ENCODE assay signal across 31 mouse cellular contexts in the genomic region with DNA sequence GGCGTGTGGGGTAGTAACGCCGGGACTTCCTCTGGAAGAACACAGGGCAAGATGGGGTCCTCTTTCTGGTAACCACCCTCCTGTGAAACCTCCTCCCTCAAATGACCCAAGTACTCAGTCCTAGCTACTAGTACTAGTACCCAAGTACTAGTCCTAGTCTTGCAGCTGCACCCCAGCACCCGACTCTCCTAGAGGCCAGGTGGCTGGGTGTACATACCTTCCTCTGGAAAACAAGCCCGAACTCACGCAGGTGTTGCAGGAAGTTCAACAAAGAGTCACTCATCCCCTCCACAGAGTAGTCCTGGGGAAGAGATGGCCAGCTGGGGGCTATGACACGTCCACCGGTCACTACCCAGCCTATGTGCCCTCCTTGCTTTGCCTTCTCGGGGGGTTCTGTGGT. TPM values are rescaled to one million over a fixed set of nuclear protein-coding genes. Genes with fewer than 3 reads are reported as not detected.
"Had no signal": no experiment of that assay in that cellular context is flagged by ENCODE, and none has a peak within 500 bp of the region (broad histone marks: within the 10 kb centered on the region; RNA-seq: fewer than 3 reads in every experiment).

No protein-coding gene starts in this region.

- H3K4me3 ChIP-seq: kidney, embryonic 15.5 days; limb, embryonic 12.5 days; limb, embryonic 15.5 days; liver, embryonic 12.5 days; liver, embryonic 15.5 days; lung, embryonic 15.5 days; megakaryocyte, embryonic 14.5 days; midbrain, embryonic 13.5 days; myocyte; neural tube, embryonic 13.5 days had no signal

- DNase-seq: kidney, adult 18-20 months; kidney, postnatal 10 days; kidney, postnatal 36 days; left cerebral cortex, postnatal 4 days; lung, adult 18-20 months; lung, postnatal 10 days; lung, postnatal 36 days; retina, postnatal 1 day; right cerebral cortex, postnatal 25 days; spleen, adult 18-20 months had no signal

- H3K27me3 ChIP-seq: kidney, embryonic 15.5 days; limb, embryonic 12.5 days; limb, embryonic 15.5 days; liver, embryonic 12.5 days; liver, embryonic 15.5 days; lung, embryonic 15.5 days; megakaryocyte, embryonic 14.5 days; midbrain, embryonic 13.5 days; neural tube, embryonic 13.5 days had no signal

- H3K27ac ChIP-seq: kidney, embryonic 15.5 days; limb, embryonic 12.5 days; limb, embryonic 15.5 days; liver, embryonic 12.5 days; liver, embryonic 15.5 days; lung, embryonic 15.5 days; midbrain, embryonic 10.5 days; midbrain, embryonic 13.5 days; neural tube, embryonic 13.5 days had no signal

RNA-seq across cellular contexts. Expression of a gene that starts 26.2 kb away (rescaled TPM):
- total RNA-seq: layer of hippocampus, adult 8-10 months; layer of hippocampus, postnatal 14 days; left cerebral cortex, adult 8-10 months; left cerebral cortex, postnatal 14 days; left cerebral cortex, postnatal 4 days; monocyte, adult 5-6 weeks; neutrophil, adult 5-6 weeks had no signal
- polyA plus RNA-seq: midbrain, embryonic 13.5 days had no signal

RNA-seq across cellular contexts. Expression of a gene that starts 43.3 kb away (rescaled TPM):
- total RNA-seq: layer of hippocampus, adult 8-10 months; layer of hippocampus, postnatal 14 days; left cerebral cortex, postnatal 14 days; left cerebral cortex, postnatal 4 days; monocyte, adult 5-6 weeks had no signal
- polyA plus RNA-seq: inflammation-experienced regulatory T-cells, adult 6 months; intestine, embryonic 16.5 days; kidney, embryonic 15.5 days; limb, embryonic 12.5 days; liver, embryonic 12.5 days; liver, embryonic 15.5 days; lung, embryonic 15.5 days; midbrain, embryonic 10.5 days; midbrain, embryonic 13.5 days; midbrain, embryonic 16.5 days; myocyte; neural tube, embryonic 13.5 days; testis, adult 2 months had no signal
